Mouse (Mus musculus): ENCODE measurements around the gene Map3k19. TPM values are rescaled to one million over a fixed set of nuclear protein-coding genes. Genes with fewer than 3 reads are reported as not detected.
A peak's percentile ranks its signal among the peaks of the same experiment; 100 is the strongest.

The Map3k19 gene
- total RNA-seq, 2 experiments from 2014 or later = 4.4 to 8.7 TPM

GRCm38 (mm10) chr1:127812929-127813328 lies 41.9 kb downstream of the Map3k19 start:
- intact Hi-C loops (cut with DNase I) = no loop called here
- no peak for DNase-seq (ENCODE audit: low spot score in 2 of 2)

- intact Hi-C loops (cut with DNase I) = no loop called here
- no peak for DNase-seq (ENCODE audit: low spot score in 2 of 2)
Measured at GRCm38 (mm10) chr1:127808671-127809070, 46.2 kb downstream of the Map3k19 start.

DNA sequence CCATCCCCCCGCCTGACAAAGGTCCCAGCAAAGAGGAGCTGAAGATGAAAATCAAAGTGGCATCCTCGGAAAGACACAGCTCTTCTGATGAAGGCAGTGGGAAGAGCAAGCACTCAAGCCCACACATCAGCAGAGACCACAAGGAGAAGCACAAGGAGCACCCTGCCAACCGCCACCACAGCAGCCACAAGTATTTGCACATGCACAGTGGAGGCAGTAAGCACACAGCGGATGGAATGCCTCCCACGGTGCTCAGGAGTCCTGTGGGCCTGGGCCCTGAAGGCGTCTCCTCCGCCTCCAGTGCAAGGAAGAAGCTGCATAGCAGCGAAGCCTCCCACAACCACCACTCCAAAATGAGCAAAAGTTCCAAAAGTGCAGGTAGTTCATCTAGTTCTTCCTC lies 51.9 kb downstream of the Map3k19 start:
- peak in 1 of 2 experiments; percentile 38 for DNase-seq (ENCODE audit: low spot score in 2 of 2)
- intact Hi-C loops (cut with DNase I) = no loop called here

DNA sequence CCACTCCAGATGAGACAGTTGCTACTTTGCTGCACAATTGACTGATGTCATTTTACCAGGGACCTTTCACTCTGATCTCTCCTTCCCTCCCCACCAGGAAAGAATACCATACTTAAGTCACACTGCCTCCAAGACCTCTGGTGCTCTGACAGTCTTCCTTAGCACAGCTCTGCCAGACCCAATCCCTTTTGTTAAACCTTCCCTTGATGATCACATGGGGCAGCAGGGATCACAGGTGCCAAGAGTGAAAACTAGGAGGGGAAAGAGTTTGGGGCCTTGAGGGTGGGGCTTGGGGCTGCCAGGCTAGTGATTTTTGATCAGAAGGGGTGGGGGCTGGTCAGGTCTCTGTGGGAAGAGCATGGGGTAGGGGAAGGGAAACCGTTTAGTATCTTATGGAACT lies 58.1 kb downstream of the Map3k19 start:
- DNase-seq (ENCODE audit: low spot score in 2 of 2) = no peak
- intact Hi-C loops (cut with DNase I) = no loop called here

GRCm38 (mm10) chr1:127796341-127796740 lies 58.5 kb downstream of the Map3k19 start:
- intact Hi-C loops (cut with DNase I) = no loop called here

GRCm38 (mm10) chr1:127795087-127795769 lies 59.6 kb downstream of the Map3k19 start:
- intact Hi-C loops (cut with DNase I) = no loop called here
- DNase-seq (ENCODE audit: low spot score in 2 of 2) = no peak

More at GRCm38 (mm10) chr1:127796341-127796740, 58.5 kb downstream of the Map3k19 start:
- no peak for DNase-seq (ENCODE audit: low spot score in 2 of 2)

DNA sequence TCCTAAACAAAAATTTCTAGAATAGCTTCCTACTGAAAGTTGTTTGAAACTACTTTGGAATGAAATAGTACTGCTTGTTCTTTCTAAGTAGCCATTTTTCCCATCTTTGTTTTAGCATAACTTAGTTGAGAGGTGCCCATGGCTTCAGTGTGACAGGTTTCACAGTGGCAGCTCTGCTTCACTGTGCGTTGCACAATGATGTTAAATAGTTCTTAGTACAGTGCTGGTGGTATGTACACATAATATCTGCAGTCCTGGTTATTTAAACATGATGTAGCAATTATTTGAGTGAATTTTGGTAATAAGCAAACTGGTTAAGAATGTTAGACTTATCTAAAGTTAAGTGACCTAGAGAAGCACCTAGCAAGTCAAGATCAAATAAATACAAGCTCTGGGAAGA lies 61.4 kb downstream of the Map3k19 start:
- intact Hi-C loops (cut with DNase I) = no loop called here

GRCm38 (mm10) chr1:127788943-127789342 lies 65.9 kb downstream of the Map3k19 start:
- intact Hi-C loops (cut with DNase I) = no loop called here
- no peak for DNase-seq (ENCODE audit: low spot score in 2 of 2)

More for the DNA sequence above, 61.4 kb downstream of the Map3k19 start:
- DNase-seq (ENCODE audit: low spot score in 2 of 2) = no peak

GRCm38 (mm10) chr1:127785882-127786281 lies 68.9 kb downstream of the Map3k19 start:
- intact Hi-C loops (cut with DNase I) = no loop called here
- DNase-seq (ENCODE audit: low spot score in 2 of 2) = no peak

DNA sequence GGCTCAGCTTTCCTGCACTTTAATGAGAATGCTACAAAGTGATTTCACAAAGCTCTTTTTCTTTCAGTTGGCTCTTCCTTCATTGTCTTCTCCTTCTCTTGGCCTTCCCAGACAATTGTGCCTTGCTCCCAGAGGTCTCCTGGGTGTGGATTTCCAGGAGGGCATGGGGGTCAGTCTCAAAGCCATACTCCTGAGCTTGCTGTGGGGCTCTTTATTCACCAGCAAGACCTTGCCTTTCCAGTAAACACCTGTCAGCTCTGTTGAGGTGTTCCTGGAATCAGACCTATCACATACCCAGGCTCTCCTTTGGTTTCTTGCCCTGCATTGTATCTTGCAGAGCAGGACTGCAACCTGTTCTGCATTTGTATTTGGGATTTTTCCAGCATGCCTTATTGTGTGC lies 71.0 kb downstream of the Map3k19 start:
- intact Hi-C loops (cut with DNase I) = no loop called here
- no peak for DNase-seq (ENCODE audit: low spot score in 2 of 2)

DNA sequence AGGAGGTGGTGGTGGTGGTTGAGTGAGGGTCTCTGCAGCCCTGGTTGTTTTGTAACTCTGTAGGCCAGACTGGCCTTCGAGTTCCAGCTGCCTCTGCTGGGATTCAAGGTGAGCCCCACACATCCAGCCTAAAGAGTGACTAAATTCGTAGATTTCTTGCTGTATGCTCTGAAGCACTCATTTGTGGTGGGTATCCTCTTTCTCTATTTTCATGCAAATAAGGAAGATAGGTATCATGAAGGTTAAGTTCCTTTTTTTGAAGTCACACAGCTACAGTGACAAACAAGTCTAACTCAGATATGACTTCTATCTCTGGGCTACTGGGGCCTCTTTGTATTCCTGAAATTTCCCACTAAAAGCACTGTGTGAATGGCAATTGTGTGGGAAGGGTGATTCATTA lies 74.0 kb downstream of the Map3k19 start:
- intact Hi-C loops (cut with DNase I) = no loop called here
- DNase-seq (ENCODE audit: low spot score in 2 of 2) = no peak

DNA sequence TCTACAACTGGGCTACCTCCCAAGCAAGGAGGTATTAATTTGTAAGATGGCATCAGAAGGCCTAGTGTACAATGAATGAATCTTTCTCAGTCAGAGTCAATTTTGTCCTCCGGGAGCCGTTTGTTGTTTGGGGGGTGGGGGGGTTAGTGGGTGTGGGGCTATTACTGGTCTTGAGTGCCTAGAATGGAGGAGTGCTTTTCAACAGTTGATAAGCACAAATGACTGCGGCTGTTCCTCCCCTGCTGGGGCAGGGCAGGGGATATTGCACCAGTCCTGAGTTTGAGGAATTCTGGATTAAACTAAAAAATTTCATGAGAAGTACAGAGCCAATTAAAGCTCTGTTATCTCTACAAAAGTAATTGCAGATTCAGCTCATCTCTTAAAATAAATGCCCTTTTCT lies 74.7 kb downstream of the Map3k19 start:
- DNase-seq (ENCODE audit: low spot score in 2 of 2) = no peak
- intact Hi-C loops (cut with DNase I) = no loop called here

GRCm38 (mm10) chr1:127778611-127779010 lies 76.2 kb downstream of the Map3k19 start:
- DNase-seq (ENCODE audit: low spot score in 2 of 2) = no peak
- intact Hi-C loops (cut with DNase I) = loop anchor here (10.0 kb wide), 2 partner anchors 86 to 326 kb away; partner anchors contain the start of genes R3hdm1, Rab3gap1 and Zranb3

DNA sequence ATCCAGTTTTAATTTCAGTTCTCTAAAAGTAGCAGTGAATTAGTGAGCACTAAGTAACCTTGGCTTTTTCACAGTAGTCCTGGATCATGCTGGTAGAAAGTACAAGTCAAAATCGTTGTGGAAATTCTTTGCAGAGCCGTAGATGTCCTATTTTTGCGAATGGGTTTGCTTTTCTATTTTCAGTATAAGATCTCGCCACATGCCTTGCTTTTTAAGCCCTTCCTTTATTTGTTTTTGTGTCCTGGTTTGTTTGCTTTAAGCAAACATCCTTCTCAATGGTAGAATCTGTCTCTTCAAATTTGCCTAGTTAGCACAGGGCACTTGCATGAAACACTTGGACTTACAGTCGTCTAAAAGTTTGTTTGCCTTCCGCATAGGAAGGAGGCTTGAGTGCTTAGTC lies 78.6 kb downstream of the Map3k19 start:
- no peak for DNase-seq (ENCODE audit: low spot score in 2 of 2)
- intact Hi-C loops (cut with DNase I) = loop anchor here (10.0 kb wide), 2 partner anchors 89 to 329 kb away; partner anchors contain the start of genes R3hdm1, Rab3gap1 and Zranb3

DNA sequence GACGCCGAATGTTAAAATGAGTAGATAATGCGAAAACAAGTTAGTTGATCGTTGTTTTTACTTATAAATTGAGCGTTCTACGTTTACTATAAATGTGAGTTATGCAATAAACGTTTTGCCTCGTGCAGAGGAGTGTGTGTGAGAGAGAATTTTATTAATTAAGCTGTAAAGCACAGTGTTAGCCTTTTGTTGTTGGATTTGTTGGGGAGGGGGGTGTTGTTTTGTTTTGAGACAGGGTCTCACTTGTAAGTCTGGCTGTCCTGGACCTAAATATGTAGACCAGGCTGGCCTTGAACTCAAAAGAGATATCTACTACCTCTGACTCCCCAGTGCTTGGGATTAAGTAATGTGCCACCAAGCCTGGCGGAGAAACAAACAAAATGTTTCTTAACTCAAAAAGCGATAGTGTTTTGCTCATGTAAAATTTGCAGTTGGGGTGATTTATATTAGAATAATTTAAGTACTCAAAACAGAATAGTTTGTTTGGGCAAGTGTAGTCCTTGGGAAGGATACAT lies 79.6 kb downstream of the Map3k19 start:
- intact Hi-C loops (cut with DNase I) = loop anchor here (10.0 kb wide), 2 partner anchors 90 to 330 kb away; partner anchors contain the start of genes R3hdm1, Rab3gap1 and Zranb3
- DNase-seq (ENCODE audit: low spot score in 2 of 2) = no peak

GRCm38 (mm10) chr1:127774501-127774880 lies 80.3 kb downstream of the Map3k19 start:
- intact Hi-C loops (cut with DNase I) = loop anchor here (10.0 kb wide), 2 partner anchors 90 to 330 kb away; partner anchors contain the start of genes R3hdm1, Rab3gap1 and Zranb3

GRCm38 (mm10) chr1:127773803-127774500 lies 80.9 kb downstream of the Map3k19 start, which contains the start of gene Ccnt2:
Gene Ccnt2 (plus strand): TSS chr1:127774164.
- intact Hi-C loops (cut with DNase I) = loop anchor here (10.0 kb wide), 2 partner anchors 91 to 331 kb away; partner anchors contain the start of genes R3hdm1, Rab3gap1 and Zranb3

More at GRCm38 (mm10) chr1:127774501-127774880, 80.3 kb downstream of the Map3k19 start:
- DNase-seq (ENCODE audit: low spot score in 2 of 2) = no peak

DNA sequence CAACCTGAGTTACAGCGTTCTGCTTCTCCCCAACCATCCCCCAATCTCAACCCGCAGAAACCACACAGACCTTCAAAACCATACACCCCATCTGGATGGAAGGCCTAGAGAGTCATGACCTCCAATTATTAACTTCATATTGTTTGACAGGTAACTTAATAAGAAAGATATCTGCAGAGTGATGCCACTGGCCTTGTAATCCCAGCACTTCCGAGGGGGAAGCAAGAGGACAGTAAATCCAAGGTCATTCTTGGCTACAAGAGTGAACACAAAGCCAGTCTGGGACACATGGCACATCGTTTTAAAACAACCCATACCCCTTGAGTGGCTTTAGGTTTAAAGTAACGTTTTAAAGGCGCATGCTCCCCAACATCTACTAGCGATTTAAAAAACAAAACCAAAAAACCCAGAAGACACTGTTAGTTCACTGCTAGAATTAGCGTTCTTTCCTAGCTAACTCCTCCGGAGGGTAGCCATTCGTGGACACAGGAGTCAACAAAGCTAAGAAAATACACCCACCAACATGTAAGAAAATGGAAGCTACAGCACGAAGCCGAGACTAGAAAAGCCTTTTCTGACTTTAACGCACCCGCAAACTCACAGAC lies 81.5 kb downstream of the Map3k19 start:
- intact Hi-C loops (cut with DNase I) = loop anchor here (10.0 kb wide), 2 partner anchors 92 to 332 kb away; partner anchors contain the start of genes R3hdm1, Rab3gap1 and Zranb3
- no peak for DNase-seq (ENCODE audit: low spot score in 2 of 2)

More at GRCm38 (mm10) chr1:127773803-127774500, 80.9 kb downstream of the Map3k19 start, which contains the start of gene Ccnt2:
- peak; percentile 99 to 100 for DNase-seq (ENCODE audit: low spot score in 2 of 2)

- no peak for DNase-seq (ENCODE audit: low spot score in 2 of 2)
- intact Hi-C loops (cut with DNase I) = loop anchor here (5.0 kb wide), 1 partner anchor 69 kb away; no protein-coding TSS in a partner anchor
Measured at GRCm38 (mm10) chr1:127766741-127767140, 88.1 kb downstream of the Map3k19 start.

Measured in left cerebral cortex, postnatal 36 days (tissue).